Mouse (Mus musculus) naive thymus-derived CD4-positive, alpha-beta T cell, adult 5 months (primary cell): ENCODE measurements around the gene Mcpt8. TPM values are rescaled to one million over a fixed set of nuclear protein-coding genes. Genes with fewer than 3 reads are reported as not detected.

Source experiments
- polyA plus RNA-seq: library from polyadenylated mRNA; unstranded; fragments of 100-300 nt; shearing (Covaris generic); gene quantifications from one replicate; pipeline ENCODE4 v1.2.1, GENCODE M21; 2017

The Mcpt8 gene
- not detected for polyA plus RNA-seq

DNA sequence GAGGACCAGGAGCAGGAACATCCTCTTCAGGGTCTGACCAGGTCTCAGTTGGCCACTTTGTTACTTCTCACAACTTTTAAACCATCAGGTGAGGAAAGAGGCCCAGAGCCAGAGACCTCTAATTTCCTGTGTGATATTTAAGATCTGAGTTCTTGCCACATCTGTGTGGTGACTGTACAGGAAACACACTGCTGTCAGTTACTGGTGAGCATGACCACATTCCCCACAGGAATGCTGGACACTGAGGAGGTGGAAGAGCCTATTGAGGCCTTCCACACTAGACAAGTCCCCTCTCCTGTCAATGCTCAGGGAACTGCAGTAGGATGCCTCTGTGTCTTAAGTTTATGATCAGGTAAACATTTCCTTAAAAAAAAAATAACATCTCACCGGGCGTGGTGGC, at the start of gene Mcpt8:
Mcpt8 (minus strand) TSS at position 107 of the 400 bp plus-strand sequence.

DNA sequence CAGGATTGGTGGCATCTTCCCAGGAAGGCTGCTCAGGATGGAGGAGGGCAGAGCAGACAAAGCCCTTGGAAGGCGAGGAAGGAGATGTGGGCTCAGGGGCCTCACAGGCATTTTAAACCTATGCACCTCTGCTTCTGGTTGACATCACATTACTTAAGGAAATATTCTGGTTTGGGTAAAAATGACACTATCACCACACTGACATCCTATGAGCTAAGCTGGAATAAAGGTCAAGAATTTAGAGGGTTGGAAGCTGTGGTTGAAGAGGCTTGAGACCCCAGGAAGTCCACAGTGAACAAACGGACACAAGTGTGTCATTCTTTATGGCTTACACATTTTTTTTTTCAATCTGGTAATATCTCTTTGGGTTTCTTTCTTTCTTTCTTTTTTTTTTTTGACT, 47.4 kb upstream of the Mcpt8 start, which contains the start of gene Gzmd:
Gzmd (minus strand) TSS at position 101 of the 400 bp plus-strand sequence.

DNA sequence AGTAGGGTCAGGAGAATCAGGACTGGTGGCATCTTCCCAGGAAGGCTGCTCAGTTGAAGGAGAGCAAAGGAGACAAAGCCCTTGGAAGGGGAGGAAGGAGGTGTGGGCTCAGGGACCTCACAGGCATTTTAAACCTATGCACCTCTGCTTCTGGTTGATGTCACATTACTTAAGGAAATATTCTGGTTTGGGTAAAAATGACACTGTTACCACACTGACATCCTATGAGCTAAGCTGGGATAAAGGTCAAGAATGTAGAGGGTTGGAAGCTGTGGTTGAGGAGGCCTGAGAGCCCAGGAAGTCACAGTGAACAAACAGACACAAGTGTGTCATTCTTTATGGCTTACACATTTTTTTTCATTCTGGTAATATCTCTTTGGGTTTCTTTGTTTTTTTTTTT, 35.5 kb upstream of the Mcpt8 start, which contains the start of gene Gzme:
Gzme (minus strand) TSS at position 101 of the 400 bp plus-strand sequence.

DNA sequence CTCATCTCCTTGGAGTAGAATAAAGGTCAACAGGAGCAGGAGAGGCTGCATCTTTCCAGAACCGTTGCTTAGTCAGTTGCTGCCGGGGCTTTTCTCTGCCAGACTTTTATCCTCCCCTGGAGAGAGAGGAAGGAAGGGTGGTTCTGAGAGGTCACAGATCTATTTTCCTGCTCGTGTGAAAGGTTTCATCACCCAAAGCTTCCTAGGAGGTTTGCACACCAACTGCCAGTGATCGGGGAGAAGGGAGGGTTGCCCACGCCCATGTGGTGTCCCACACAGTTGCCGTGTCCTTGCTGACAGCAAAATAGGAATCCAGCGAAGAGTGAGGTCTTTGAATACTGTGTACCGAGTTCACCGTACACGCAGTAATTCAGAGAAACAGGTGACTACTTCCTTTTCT, 17.3 kb upstream of the Mcpt8 start, which contains the start of gene Ctsg:
Ctsg (minus strand) TSS at position 189 of the 400 bp plus-strand sequence.

DNA sequence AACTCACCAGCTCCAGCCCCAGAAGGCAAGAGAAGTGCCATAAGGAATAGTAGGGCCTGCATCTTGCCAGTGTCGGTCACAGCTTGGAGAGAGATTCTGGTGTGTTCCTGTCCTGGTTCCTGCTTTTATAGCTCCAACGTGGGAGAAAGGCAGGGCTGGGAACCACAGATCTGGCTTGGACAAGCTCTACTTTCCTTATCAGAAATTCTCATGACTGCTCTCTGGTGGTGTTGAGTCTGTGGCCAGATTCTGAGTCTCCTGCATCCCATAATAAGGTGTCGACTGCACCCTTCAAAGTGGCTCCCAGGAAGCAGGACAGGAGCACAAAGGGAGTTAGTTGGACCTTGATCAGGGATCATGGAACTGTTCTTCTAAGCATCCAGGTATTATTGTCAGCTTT, 22.9 kb downstream of the Mcpt8 start, which contains the start of gene Mcpt4:
Mcpt4 (minus strand) TSS at position 101 of the 400 bp plus-strand sequence.

DNA sequence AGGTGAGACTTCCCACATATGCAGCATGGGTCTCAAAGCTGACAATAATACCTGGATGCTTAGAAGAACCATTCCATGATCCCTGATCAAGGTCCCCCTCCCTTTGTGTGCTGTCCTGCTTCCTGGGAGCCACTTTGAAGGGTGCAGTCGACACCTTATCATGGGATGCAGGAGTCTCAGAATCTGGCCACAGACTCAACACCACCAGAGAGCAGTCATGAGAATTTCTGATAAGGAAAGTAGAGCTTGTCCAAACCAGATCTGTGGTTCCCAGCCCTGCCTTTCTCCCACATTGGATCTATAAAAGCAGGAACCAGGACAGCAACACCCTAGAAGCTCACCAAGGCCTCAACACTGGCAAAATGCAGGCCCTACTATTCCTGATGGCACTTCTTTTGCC, 43.3 kb downstream of the Mcpt8 start, which contains the start of gene Mcpt2:
Mcpt2 (plus strand) TSS at position 250 of the 400 bp plus-strand sequence.

Other genes starting within 250 kb of the Mcpt8 start
- 0.06 TPM for gene Nynrin, start 231.3 kb downstream of the Mcpt8 start, polyA plus RNA-seq
- gene Cbln3, start 200.9 kb downstream of the Mcpt8 start, polyA plus RNA-seq = 0.07 TPM
- 64.5 TPM for gene Khnyn, start 200.3 kb downstream of the Mcpt8 start, polyA plus RNA-seq
- gene Sdr39u1, start 185.0 kb downstream of the Mcpt8 start, polyA plus RNA-seq = 40.2 TPM
- not detected for gene Cma1, start 140.6 kb downstream of the Mcpt8 start, polyA plus RNA-seq
- not detected for gene Cma2, start 134.3 kb downstream of the Mcpt8 start, polyA plus RNA-seq
- gene Mcpt1, start 67.3 kb downstream of the Mcpt8 start, polyA plus RNA-seq = not detected
- not detected for gene Mcpt9, start 54.8 kb downstream of the Mcpt8 start, polyA plus RNA-seq
- not detected for gene Mcpt2, start 43.2 kb downstream of the Mcpt8 start, polyA plus RNA-seq
- gene Mcpt4, start 23.0 kb downstream of the Mcpt8 start, polyA plus RNA-seq = not detected
- gene Ctsg, start 17.3 kb upstream of the Mcpt8 start, polyA plus RNA-seq = not detected
- gene Gzme, start 35.4 kb upstream of the Mcpt8 start, polyA plus RNA-seq = not detected
- gene Gzmd, start 47.3 kb upstream of the Mcpt8 start, polyA plus RNA-seq = not detected
- gene Gzmg, start 74.3 kb upstream of the Mcpt8 start, polyA plus RNA-seq = not detected
- gene Gzmn, start 89.3 kb upstream of the Mcpt8 start, polyA plus RNA-seq = not detected
- gene Gzmf, start 126.1 kb upstream of the Mcpt8 start, polyA plus RNA-seq = not detected
- gene Gzmc, start 149.4 kb upstream of the Mcpt8 start, polyA plus RNA-seq = 0.92 TPM
- not detected for gene Gzmb, start 177.0 kb upstream of the Mcpt8 start, polyA plus RNA-seq